Mouse (Mus musculus) stomach, embryonic 16.5 days (tissue): ENCODE results near the gene Dgcr6. TPM values are rescaled to one million over a fixed set of nuclear protein-coding genes. Genes with fewer than 3 reads are reported as not detected.

Source experiments
- ATAC-seq: fragments of 200-750 bp; cut with Nextera tagmentation; 2 replicates; pipeline ENCODE4 v1.8.0; 2017; ENCODE audit warnings: moderate number of reproducible peaks, moderate TSS enrichment; ENCODE audit not compliant: insufficient read depth, low FRiP score
- H3K27ac ChIP-seq: fragments of 300-500 bp; sonication (generic); 2 replicates; pipeline ENCODE4 v1.5.1; 2014; ENCODE audit warnings: low read length
- H3K27me3 ChIP-seq: fragments of 300-500 bp; sonication (generic); 2 replicates; pipeline ENCODE4 v1.6.1; 2014; ENCODE audit warnings: low read length, control low read depth, mixed read lengths; ENCODE audit not compliant: control insufficient read depth, insufficient read depth
- H3K36me3 ChIP-seq: fragments of 300-500 bp; sonication (generic); 2 replicates; pipeline ENCODE4 v1.6.1; 2014; ENCODE audit warnings: low read length; ENCODE audit not compliant: control insufficient read depth, insufficient read depth
- H3K4me1 ChIP-seq: fragments of 300-500 bp; sonication (generic); 2 replicates; pipeline ENCODE4 v1.6.1; 2014; ENCODE audit warnings: low read length, control low read depth, mixed read lengths; ENCODE audit not compliant: control insufficient read depth, insufficient read depth
- H3K4me2 ChIP-seq: fragments of 300-500 bp; sonication (generic); 2 replicates; pipeline ENCODE4 v1.6.1; 2014; ENCODE audit warnings: low read depth, low read length, mixed read lengths
- H3K4me3 ChIP-seq: fragments of 300-500 bp; sonication (generic); replicated peaks from 2 replicates; pipeline ENCODE4 v1.5.1; 2014; ENCODE audit warnings: mild to moderate bottlenecking, low read length
- H3K9ac ChIP-seq: fragments of 300-500 bp; sonication (generic); 2 replicates; pipeline ENCODE4 v1.6.1; 2014; ENCODE audit warnings: low read length
- H3K9me3 ChIP-seq: fragments of 300-500 bp; sonication (generic); replicated peaks from 2 replicates; pipeline ENCODE4 v1.6.1; 2016; ENCODE audit warnings: low read length, control low read depth; ENCODE audit not compliant: control insufficient read depth
- WGBS: fragments of 180-500 bp; shearing (Covaris S2); extraction: QIAGEN DNeasy Blood & Tissue Kit; methylation state at CpG from one replicate; pipeline ENCODE4 v1.1.7; 2014; 5-methylcytosine and 5-hydroxymethylcytosine counted together
- polyA plus RNA-seq: library from polyadenylated mRNA; unstranded; fragments of >200 nt; fragmentation: Nextera tagmentation; extraction: Ambion mirVana; gene quantifications from 2 replicates; pipeline ENCODE4 v1.2.1, GENCODE M21; 2015

The Dgcr6 gene
- polyA plus RNA-seq, 1 experiment from 2014 or later, result 69.2 TPM

GRCm38 (mm10) chr16:18075201-18075600 is 22.5 kb downstream of the Dgcr6 start:
- Histone ChIP-seq H3K9me3 (no peaks in the 10 kb centered on the region), H3K27me3 (no peaks in the 10 kb centered on the region), H3K4me3 (no peak overlapping the region), H3K27ac (no peak overlapping the region), H3K4me1 (peaks cover 7% of the 10 kb centered on the region; the same call in 1 of the 2 replicates), H3K4me2 (no peak overlapping the region), H3K9ac (no peak overlapping the region), H3K36me3 (peaks cover 4% of the 10 kb centered on the region; the same call in 1 of the 2 replicates)
- no peak for ATAC-seq
- 30% methylated on average over 3 of the region's 3 CpGs for WGBS

- H3K4me1 ChIP-seq, result peaks cover 7% of the 10 kb centered on the region; the same call in 1 of the 2 replicates
- 82% methylated on average over 5 of the region's 5 CpGs for whole genome bisulfite sequencing
- no peak overlapping the region for H3K4me3 ChIP-seq
- no peaks in the 10 kb centered on the region for H3K9me3 ChIP-seq
- no peak overlapping the region for H3K9ac ChIP-seq
- no peak for ATAC-seq
- no peak overlapping the region for H3K4me2 ChIP-seq
- no peak overlapping the region for H3K27ac ChIP-seq
- no peaks in the 10 kb centered on the region for H3K36me3 ChIP-seq
- H3K27me3 ChIP-seq, result no peaks in the 10 kb centered on the region
These were observed 25.8 kb downstream of the Dgcr6 start for GRCm38 (mm10) chr16:18078314-18079015.

GRCm38 (mm10) chr16:18079300-18079699 is 26.6 kb downstream of the Dgcr6 start:
- Histone ChIP-seq H3K36me3 (no peaks in the 10 kb centered on the region), H3K27ac (no peak overlapping the region), H3K9ac (no peak overlapping the region), H3K27me3 (no peaks in the 10 kb centered on the region), H3K4me3 (no peak overlapping the region), H3K9me3 (no peaks in the 10 kb centered on the region), H3K4me2 (no peak overlapping the region), H3K4me1 (peaks cover 5% of the 10 kb centered on the region; the same call in 1 of the 2 replicates)
- 90% methylated on average over 2 of the region's 2 CpGs for WGBS
- no peak for ATAC-seq

GRCm38 (mm10) chr16:18080171-18080570 is 27.5 kb downstream of the Dgcr6 start:
- Histone ChIP-seq H3K9me3 (no peaks in the 10 kb centered on the region), H3K4me1 (no peaks in the 10 kb centered on the region; the same call in 1 of the 2 replicates), H3K27me3 (no peaks in the 10 kb centered on the region), H3K36me3 (no peaks in the 10 kb centered on the region), H3K9ac (no peak overlapping the region), H3K4me3 (no peak overlapping the region), H3K27ac (no peak overlapping the region), H3K4me2 (no peak overlapping the region)
- WGBS, result 78% methylated on average over 7 of the region's 7 CpGs
- ATAC-seq, result no peak

- WGBS, result 74% methylated on average over 10 of the region's 10 CpGs
- no peak overlapping the region for H3K9ac ChIP-seq
- no peak overlapping the region for H3K27ac ChIP-seq
- H3K4me1 ChIP-seq, result no peaks in the 10 kb centered on the region
- H3K4me2 ChIP-seq, result no peak overlapping the region
- H3K9me3 ChIP-seq, result no peaks in the 10 kb centered on the region
- H3K4me3 ChIP-seq, result no peak overlapping the region
- no peaks in the 10 kb centered on the region for H3K36me3 ChIP-seq
- H3K27me3 ChIP-seq, result no peaks in the 10 kb centered on the region
- no peak for ATAC-seq
These were observed 28.6 kb downstream of the Dgcr6 start for GRCm38 (mm10) chr16:18081149-18081827.

- 76% methylated on average over 1 of the region's 1 CpGs for WGBS
- Histone ChIP-seq H3K4me1 (no peaks in the 10 kb centered on the region), H3K4me2 (no peak overlapping the region), H3K4me3 (no peak overlapping the region), H3K27me3 (no peaks in the 10 kb centered on the region), H3K27ac (no peak overlapping the region), H3K9me3 (no peaks in the 10 kb centered on the region), H3K9ac (no peak overlapping the region), H3K36me3 (no peaks in the 10 kb centered on the region)
- ATAC-seq, result no peak
These were observed 29.6 kb downstream of the Dgcr6 start for GRCm38 (mm10) chr16:18082291-18082690.

GRCm38 (mm10) chr16:18083231-18083951 is 30.7 kb downstream of the Dgcr6 start:
- H3K4me3 ChIP-seq, result no peak overlapping the region
- H3K27ac ChIP-seq, result 0 out of 2 replicates have a peak overlapping the region, but pooled peaks have one; percentile 12
- H3K4me2 ChIP-seq, result no peak overlapping the region
- H3K9me3 ChIP-seq, result no peaks in the 10 kb centered on the region
- H3K4me1 ChIP-seq, result peaks cover 3% of the 10 kb centered on the region; the same call in 1 of the 2 replicates
- no peak; the same call in 1 of the 2 replicates for ATAC-seq
- H3K36me3 ChIP-seq, result no peaks in the 10 kb centered on the region
- H3K9ac ChIP-seq, result 0 out of 2 replicates have a peak overlapping the region, but pooled peaks have one; percentile 8
- no peaks in the 10 kb centered on the region for H3K27me3 ChIP-seq
- 85% methylated on average over 18 of the region's 18 CpGs for WGBS

GRCm38 (mm10) chr16:18084262-18084661 is 31.6 kb downstream of the Dgcr6 start:
- ATAC-seq, result no peak
- 82% methylated on average over 7 of the region's 7 CpGs for WGBS

GRCm38 (mm10) chr16:18087101-18087500 is 34.4 kb downstream of the Dgcr6 start:
- H3K4me1 ChIP-seq, result peaks cover 9% of the 10 kb centered on the region; the same call in 1 of the 2 replicates
- no peak for ATAC-seq
- H3K9ac ChIP-seq, result no peak overlapping the region
- no peaks in the 10 kb centered on the region for H3K27me3 ChIP-seq
- no peak overlapping the region for H3K4me3 ChIP-seq
- no peak overlapping the region for H3K27ac ChIP-seq
- WGBS, result 82% methylated on average over 5 of the region's 5 CpGs
- no peaks in the 10 kb centered on the region for H3K9me3 ChIP-seq
- H3K4me2 ChIP-seq, result no peak overlapping the region
- H3K36me3 ChIP-seq, result no peaks in the 10 kb centered on the region

More at GRCm38 (mm10) chr16:18084262-18084661, 31.6 kb downstream of the Dgcr6 start:
- Histone ChIP-seq H3K9ac (no peak overlapping the region), H3K9me3 (no peaks in the 10 kb centered on the region), H3K4me3 (no peak overlapping the region), H3K4me1 (peaks cover 4% of the 10 kb centered on the region; the same call in 1 of the 2 replicates), H3K36me3 (no peaks in the 10 kb centered on the region), H3K27me3 (no peaks in the 10 kb centered on the region), H3K27ac (no peak overlapping the region), H3K4me2 (no peak overlapping the region)
